Mouse (Mus musculus): ENCODE data around the gene 4930578C19Rik. TPM values are rescaled to one million over a fixed set of nuclear protein-coding genes. Genes with fewer than 3 reads are reported as not detected.
A peak's percentile ranks its signal among the peaks of the same experiment; 100 is the strongest.
"Not testable (repeated sequence)": the region's sequence is repeated elsewhere in the genome, so short reads cannot be mapped to it uniquely, and the experiment has no call there.

4930578C19Rik gene
- polyA plus RNA-seq (2015; fragmentation: Nextera tagmentation; extraction: Ambion mirVana): 0.45 and 0.49 TPM in 2 replicates

GRCm38 (mm10) chrX:18461198-18461601, at the start of gene 4930578C19Rik:
TSS of gene 4930578C19Rik (minus strand) at chrX:18461397.
- no peak for DNase-seq (ENCODE audit: low spot score)

GRCm38 (mm10) chrX:18467690-18468089, 6.5 kb upstream of the 4930578C19Rik start:
- DNase-seq (ENCODE audit: low spot score): no peak

GRCm38 (mm10) chrX:18462879-18463278, 1.7 kb upstream of the 4930578C19Rik start:
- no peak for DNase-seq (ENCODE audit: low spot score)

GRCm38 (mm10) chrX:18451559-18451958, 9.6 kb downstream of the 4930578C19Rik start:
- no peak for DNase-seq (ENCODE audit: low spot score)

GRCm38 (mm10) chrX:18442066-18442465, 19.1 kb downstream of the 4930578C19Rik start:
- DNase-seq (ENCODE audit: low spot score): peak; percentile 15

GRCm38 (mm10) chrX:18425451-18425850, 35.7 kb downstream of the 4930578C19Rik start:
- DNase-seq (ENCODE audit: low spot score): no peak

GRCm38 (mm10) chrX:18423206-18423605, 38.0 kb downstream of the 4930578C19Rik start:
- DNase-seq (ENCODE audit: low spot score): no peak

GRCm38 (mm10) chrX:18420161-18420784, 40.9 kb downstream of the 4930578C19Rik start:
- DNase-seq (ENCODE audit: low spot score): no peak

- no peak for DNase-seq (ENCODE audit: low spot score)
These were observed 42.2 kb downstream of the 4930578C19Rik start for GRCm38 (mm10) chrX:18418977-18419376.

GRCm38 (mm10) chrX:18414560-18414959, 46.6 kb downstream of the 4930578C19Rik start:
- no peak for DNase-seq (ENCODE audit: low spot score)

GRCm38 (mm10) chrX:18411071-18411840, 49.9 kb downstream of the 4930578C19Rik start:
- no peak for DNase-seq (ENCODE audit: low spot score)

GRCm38 (mm10) chrX:18409598-18409997, 51.6 kb downstream of the 4930578C19Rik start:
- no peak for DNase-seq (ENCODE audit: low spot score)

- no peak for DNase-seq (ENCODE audit: low spot score)
These were observed 58.9 kb downstream of the 4930578C19Rik start for GRCm38 (mm10) chrX:18402296-18402695.

- no peak for DNase-seq (ENCODE audit: low spot score)
These were observed 64.5 kb downstream of the 4930578C19Rik start for GRCm38 (mm10) chrX:18396700-18397099.

GRCm38 (mm10) chrX:18384181-18384580, 77.0 kb downstream of the 4930578C19Rik start:
- not testable (repeated sequence) for DNase-seq (ENCODE audit: low spot score)
